Mouse (Mus musculus) ES-E14 (cell line): ENCODE measurements around the gene E130114P18Rik.

Experiments
- CHD2 ChIP-seq: IDR thresholded peaks from 2 replicates; pipeline ENCODE4 v1.6.1; 2014; ENCODE audit warnings: mild to moderate bottlenecking, low read depth, low read length, inconsistent platforms
- ZC3H11A ChIP-seq: IDR thresholded peaks from 2 replicates; pipeline ENCODE4 v1.6.1; 2012; ENCODE audit warnings: low read depth, mild to moderate bottlenecking, inconsistent platforms, low read length, borderline replicate concordance

- no peak for TF ChIP-seq CHD2
- TF ChIP-seq ZC3H11A: no peak
Measured at GRCm38 (mm10) chr4:97783073-97783879, 5.4 kb upstream of the E130114P18Rik start.
